Mouse (Mus musculus): ENCODE measurements around the gene Ctc1. TPM values are rescaled to one million over a fixed set of nuclear protein-coding genes. Genes with fewer than 3 reads are reported as not detected.
"Not testable (repeated sequence)": the region's sequence is repeated elsewhere in the genome, so short reads cannot be mapped to it uniquely, and the experiment has no call there.

The Ctc1 gene
- polyA plus RNA-seq, 1 experiment from 2014 or later, result 79.6 TPM

DNA sequence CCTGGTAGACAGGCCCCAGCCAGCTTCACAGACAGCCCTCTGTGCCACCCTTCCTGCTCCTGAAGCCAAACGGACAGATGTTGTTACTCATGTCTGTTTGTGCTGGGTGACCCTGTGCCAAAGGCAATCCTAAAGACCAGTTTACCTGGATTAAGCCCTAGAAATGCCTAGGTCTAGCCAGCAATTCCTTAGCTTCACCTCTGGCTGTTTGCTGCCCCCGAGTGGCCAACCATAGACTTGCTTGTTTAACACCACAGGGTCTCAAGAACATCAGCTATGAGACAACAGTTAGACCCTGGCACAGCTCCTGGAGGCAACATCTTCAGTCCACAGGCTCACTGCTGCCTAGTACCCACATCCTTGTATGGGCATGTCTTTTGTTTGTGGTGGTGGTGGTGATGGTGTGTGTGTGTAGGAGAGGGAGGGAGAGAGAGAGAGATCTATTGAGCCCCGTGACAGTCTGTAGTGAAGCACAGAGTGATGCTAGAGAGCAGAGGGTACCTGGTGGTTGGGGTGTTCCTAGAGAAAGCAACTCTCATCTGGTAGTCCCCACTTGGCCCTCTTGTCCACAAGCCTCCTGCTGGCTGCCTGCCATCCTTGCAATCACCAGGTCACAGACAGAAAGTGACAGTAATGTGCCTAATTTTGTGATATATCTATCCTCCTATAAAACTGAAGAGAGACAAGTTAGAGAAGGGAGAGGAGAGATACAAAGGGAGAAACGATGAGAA is 32.9 kb upstream of the Ctc1 start:
- peaks cover 29% of the 10 kb centered on the region for H3K36me3 ChIP-seq (replicated peaks)
- H3K27ac ChIP-seq, result no peak overlapping the region
- no peaks in the 10 kb centered on the region for H3K27me3 ChIP-seq (ENCODE audit: poor library complexity, severe bottlenecking)
- peak; percentile 69 for DNase-seq (ENCODE audit: extremely low spot score, low spot score)
- no peaks in the 10 kb centered on the region for H3K4me1 ChIP-seq
- no peaks in the 10 kb centered on the region for H3K9me3 ChIP-seq
- H3K4me3 ChIP-seq, result no peak overlapping the region
- 31% methylated on average over 4 of the region's 4 CpGs for WGBS

DNA sequence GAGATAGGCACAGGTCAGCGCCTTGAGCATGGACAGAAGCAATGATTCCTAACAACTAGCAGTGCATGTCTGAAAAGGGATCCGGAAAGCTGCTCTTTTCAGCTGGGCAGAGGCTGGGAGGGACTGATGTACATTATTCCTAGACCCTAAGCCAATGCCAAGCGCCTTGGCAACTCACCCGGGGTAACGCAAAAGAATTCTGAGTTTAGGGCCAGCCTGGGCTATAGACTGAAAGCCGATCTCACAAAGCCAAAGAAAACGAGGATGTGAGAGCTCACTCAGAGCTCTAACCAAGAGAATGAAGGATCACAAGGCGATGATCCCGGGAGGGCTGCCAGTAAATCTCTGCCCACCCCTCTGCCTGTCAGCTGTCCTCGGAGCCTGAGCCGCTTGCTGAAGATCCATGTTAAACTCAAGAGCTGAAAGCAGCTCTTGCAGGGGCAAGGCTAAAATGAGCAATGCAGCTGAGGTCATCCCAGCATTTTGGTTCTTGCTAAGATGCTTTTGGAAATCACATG is 28.3 kb upstream of the Ctc1 start:
- Histone ChIP-seq H3K4me1 (no peaks in the 10 kb centered on the region), H3K4me3 (no peak overlapping the region), H3K9me3 (no peaks in the 10 kb centered on the region), H3K36me3 (replicated peaks) (peaks cover 75% of the 10 kb centered on the region), H3K27ac (no peak overlapping the region), H3K27me3 (ENCODE audit: poor library complexity, severe bottlenecking) (no peaks in the 10 kb centered on the region)
- 93% methylated on average over 11 of the region's 11 CpGs for WGBS
- DNase-seq (ENCODE audit: extremely low spot score, low spot score), result no peak

DNA sequence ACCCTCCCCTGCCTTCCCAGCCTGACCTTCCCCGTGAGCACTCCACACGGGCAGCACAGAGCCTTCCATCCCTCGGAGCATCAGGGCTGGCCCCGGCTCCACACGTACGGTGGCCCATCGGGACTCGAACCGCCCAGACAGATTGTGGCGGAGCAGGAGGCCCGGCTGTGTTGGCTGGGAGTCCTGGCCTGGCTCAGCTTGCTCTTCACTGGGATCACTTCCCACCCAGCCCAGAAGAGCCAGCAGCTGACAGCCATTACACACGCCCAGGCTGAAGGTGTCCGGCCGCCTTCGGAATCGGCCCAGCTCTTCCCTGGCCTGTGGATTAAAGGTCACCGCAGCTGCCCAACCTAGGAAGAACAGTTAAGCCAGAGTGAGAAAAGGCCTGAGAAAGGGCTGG is 27.4 kb upstream of the Ctc1 start:
- no peak overlapping the region for H3K27ac ChIP-seq
- peaks cover 84% of the 10 kb centered on the region for H3K36me3 ChIP-seq (replicated peaks)
- DNase-seq (ENCODE audit: extremely low spot score, low spot score), result no peak
- no peaks in the 10 kb centered on the region for H3K4me1 ChIP-seq
- H3K4me3 ChIP-seq, result no peak overlapping the region
- H3K9me3 ChIP-seq, result no peaks in the 10 kb centered on the region
- H3K27me3 ChIP-seq (ENCODE audit: poor library complexity, severe bottlenecking), result no peaks in the 10 kb centered on the region
- 96% methylated on average over 17 of the region's 17 CpGs for WGBS

DNA sequence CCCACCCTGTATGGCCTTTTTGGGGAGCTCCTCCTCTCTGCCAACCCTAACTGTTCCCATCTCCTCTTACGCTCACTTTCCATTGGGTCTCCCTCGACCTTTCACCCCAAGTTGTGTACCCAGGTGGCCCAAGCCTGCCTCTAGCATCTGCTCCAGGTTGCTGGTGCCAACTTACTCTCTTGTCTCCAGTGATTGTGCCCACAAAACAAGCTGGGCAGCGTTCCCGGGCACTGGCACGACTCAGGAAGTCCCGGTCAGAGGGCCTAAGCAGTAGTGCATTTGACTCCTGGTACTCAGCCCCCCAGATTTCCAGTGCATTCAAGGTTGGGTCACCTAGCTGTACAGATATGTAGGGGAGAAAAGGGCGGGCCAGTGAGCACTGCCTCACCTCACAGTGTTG is 22.6 kb upstream of the Ctc1 start:
- no peak for DNase-seq (ENCODE audit: extremely low spot score, low spot score)
- 93% methylated on average over 7 of the region's 7 CpGs for WGBS
- H3K36me3 ChIP-seq (replicated peaks), result peaks cover 100% of the 10 kb centered on the region
- H3K4me3 ChIP-seq, result no peak overlapping the region
- no peaks in the 10 kb centered on the region for H3K4me1 ChIP-seq
- no peaks in the 10 kb centered on the region for H3K27me3 ChIP-seq (ENCODE audit: poor library complexity, severe bottlenecking)
- H3K27ac ChIP-seq, result no peak overlapping the region
- no peaks in the 10 kb centered on the region for H3K9me3 ChIP-seq

DNA sequence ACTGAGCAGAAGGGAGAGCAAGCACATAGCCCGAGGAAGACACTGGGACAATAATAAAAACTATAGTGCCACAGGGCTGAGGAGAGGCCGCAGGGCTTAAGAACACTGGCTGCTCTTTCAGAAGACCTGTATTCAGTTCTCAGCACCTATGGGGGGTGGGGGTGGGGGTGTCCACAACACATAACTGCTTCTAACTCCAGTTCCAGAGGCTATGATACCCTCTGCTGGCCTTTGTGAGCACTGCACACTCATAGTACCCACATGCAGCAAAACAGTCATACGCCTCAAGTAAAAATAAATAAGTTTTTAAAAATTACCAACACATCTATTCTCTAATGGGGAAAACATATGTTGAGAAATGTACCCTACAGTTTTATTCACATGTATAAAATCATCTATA is 21.3 kb upstream of the Ctc1 start:
- Histone ChIP-seq H3K4me1 (no peaks in the 10 kb centered on the region), H3K9me3 (no peaks in the 10 kb centered on the region), H3K4me3 (no peak overlapping the region), H3K27ac (no peak overlapping the region), H3K36me3 (replicated peaks) (peaks cover 100% of the 10 kb centered on the region), H3K27me3 (ENCODE audit: poor library complexity, severe bottlenecking) (no peaks in the 10 kb centered on the region)
- DNase-seq (ENCODE audit: extremely low spot score, low spot score), result no peak
- 97% methylated on average over 3 of the region's 3 CpGs for WGBS

DNA sequence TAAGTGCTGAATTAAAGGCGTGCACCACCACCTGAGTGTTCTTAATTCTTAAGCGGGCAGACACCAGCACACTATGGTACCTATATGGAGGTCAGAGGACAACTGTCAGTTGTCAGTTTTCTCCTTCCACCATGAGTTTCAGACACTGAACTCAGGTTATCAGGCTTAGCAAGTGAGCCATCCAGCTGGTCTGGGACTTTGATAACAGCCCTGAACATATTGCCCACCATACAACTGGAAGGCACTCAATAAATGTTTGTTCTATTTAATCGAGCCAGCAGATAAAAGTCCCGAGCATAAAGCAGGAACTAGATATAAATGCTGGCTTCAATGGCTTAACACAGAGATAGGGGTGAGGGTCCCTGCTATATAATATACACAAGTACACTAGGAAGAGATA is 18.6 kb upstream of the Ctc1 start:
- H3K4me3 ChIP-seq, result no peak overlapping the region
- no peaks in the 10 kb centered on the region for H3K9me3 ChIP-seq
- H3K27me3 ChIP-seq (ENCODE audit: poor library complexity, severe bottlenecking), result no peaks in the 10 kb centered on the region
- H3K27ac ChIP-seq, result no peak overlapping the region
- DNase-seq (ENCODE audit: extremely low spot score, low spot score), result no peak
- peaks cover 100% of the 10 kb centered on the region for H3K36me3 ChIP-seq (replicated peaks)
- no peaks in the 10 kb centered on the region for H3K4me1 ChIP-seq
- 93% methylated on average over 4 of the region's 4 CpGs for WGBS

DNA sequence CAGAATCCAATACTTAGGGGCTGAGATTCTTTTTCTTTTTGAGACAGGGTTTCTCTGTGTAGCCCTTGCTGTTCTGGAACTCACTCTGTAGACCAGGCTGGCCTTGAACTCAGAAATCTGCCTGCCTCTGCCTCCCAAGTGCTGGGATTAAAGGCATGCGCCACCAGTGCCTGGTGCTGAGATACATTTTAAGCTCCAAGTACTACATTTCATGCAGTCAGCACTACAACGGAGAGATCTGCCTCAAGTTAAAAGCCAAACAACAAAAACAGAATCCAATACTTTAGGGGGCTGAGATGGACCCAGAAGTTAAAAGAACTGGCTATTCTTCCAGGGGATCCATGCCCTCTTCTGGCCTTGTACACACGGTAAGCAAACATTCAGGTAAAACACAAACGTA is 12.9 kb upstream of the Ctc1 start:
- WGBS, result 94% methylated on average over 4 of the region's 4 CpGs
- peaks cover 17% of the 10 kb centered on the region for H3K4me1 ChIP-seq
- peaks cover 86% of the 10 kb centered on the region for H3K36me3 ChIP-seq (replicated peaks)
- H3K27ac ChIP-seq; H3K9me3 ChIP-seq; H3K4me3 ChIP-seq; H3K27me3 ChIP-seq (ENCODE audit: poor library complexity, severe bottlenecking); DNase-seq (ENCODE audit: extremely low spot score, low spot score): not testable (repeated sequence)

DNA sequence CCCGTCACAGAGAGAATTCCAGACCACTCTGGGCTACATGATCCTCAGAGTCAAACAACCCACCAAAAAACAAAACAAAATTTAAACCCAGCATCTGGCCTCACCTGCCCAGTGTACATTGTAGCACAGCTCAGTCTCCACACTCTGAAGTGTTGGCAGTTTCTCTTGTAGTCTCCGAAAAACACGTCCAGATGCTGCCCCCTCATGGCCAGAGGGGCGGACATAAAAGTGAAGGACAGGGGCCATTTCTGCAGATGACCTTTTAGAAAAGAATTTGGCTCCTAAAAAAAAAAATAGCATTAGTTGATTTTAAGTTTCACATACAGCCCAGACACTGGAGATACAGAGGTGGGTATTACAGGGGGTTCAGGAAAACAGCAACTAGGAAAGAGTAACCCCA is 12.1 kb upstream of the Ctc1 start:
- no peak overlapping the region for H3K4me3 ChIP-seq
- no peak overlapping the region for H3K27ac ChIP-seq
- no peaks in the 10 kb centered on the region for H3K9me3 ChIP-seq
- H3K4me1 ChIP-seq, result peaks cover 17% of the 10 kb centered on the region
- no peaks in the 10 kb centered on the region for H3K27me3 ChIP-seq (ENCODE audit: poor library complexity, severe bottlenecking)
- 68% methylated on average over 4 of the region's 4 CpGs for WGBS
- DNase-seq (ENCODE audit: extremely low spot score, low spot score), result no peak
- H3K36me3 ChIP-seq (replicated peaks), result peaks cover 78% of the 10 kb centered on the region

DNA sequence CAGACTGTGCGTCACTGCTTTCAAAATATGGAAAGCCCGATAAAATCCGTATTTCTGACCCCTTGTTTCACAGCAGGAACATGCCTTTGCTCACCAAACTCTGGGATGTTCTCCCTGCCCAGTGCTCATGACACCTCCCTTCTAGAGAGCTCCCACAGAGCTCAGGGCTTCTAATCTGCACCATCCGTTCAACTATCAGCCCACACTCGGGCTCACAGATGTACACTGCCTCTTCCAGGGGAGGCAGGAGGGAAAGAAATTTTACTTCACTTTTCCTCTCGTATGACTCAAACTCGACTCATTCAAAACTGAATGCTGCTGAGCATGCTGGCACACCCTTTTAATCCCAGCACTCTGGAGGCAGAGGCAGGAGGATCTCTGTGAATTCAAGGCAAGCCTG is 10.5 kb upstream of the Ctc1 start:
- H3K4me3 ChIP-seq, result no peak overlapping the region
- H3K36me3 ChIP-seq (replicated peaks), result peaks cover 62% of the 10 kb centered on the region
- no peaks in the 10 kb centered on the region for H3K9me3 ChIP-seq
- WGBS, result 87% methylated on average over 7 of the region's 7 CpGs
- no peak overlapping the region for H3K27ac ChIP-seq
- no peak for DNase-seq (ENCODE audit: extremely low spot score, low spot score)
- H3K27me3 ChIP-seq (ENCODE audit: poor library complexity, severe bottlenecking), result no peaks in the 10 kb centered on the region
- peaks cover 17% of the 10 kb centered on the region for H3K4me1 ChIP-seq

DNA sequence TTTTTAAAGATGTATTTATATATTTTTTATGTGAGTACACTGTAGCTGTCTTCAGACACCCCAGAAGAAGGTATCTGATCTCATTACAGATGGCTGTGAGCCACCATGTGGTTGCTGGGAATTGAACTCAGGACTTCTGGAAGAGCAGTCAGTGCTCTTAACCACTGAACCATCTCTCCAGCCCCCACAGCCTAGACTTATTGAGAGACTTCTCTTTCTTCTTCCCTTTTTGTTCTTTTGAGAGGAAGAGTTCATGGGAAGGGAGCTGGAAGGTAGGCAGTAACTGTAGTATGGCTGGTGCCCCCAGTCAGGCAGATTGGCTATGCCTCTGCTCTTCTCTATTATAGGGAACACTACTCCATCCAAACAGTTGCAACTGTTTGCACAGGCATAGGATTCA is 9.1 kb upstream of the Ctc1 start:
- not testable (repeated sequence) for H3K27me3 ChIP-seq (ENCODE audit: poor library complexity, severe bottlenecking); DNase-seq (ENCODE audit: extremely low spot score, low spot score); H3K9me3 ChIP-seq; H3K27ac ChIP-seq
- Histone ChIP-seq H3K4me1 (peaks cover 26% of the 10 kb centered on the region), H3K4me3 (peak overlapping the region; percentile 70; the same call in 1 of the 2 replicates), H3K36me3 (replicated peaks) (peaks cover 48% of the 10 kb centered on the region)

DNA sequence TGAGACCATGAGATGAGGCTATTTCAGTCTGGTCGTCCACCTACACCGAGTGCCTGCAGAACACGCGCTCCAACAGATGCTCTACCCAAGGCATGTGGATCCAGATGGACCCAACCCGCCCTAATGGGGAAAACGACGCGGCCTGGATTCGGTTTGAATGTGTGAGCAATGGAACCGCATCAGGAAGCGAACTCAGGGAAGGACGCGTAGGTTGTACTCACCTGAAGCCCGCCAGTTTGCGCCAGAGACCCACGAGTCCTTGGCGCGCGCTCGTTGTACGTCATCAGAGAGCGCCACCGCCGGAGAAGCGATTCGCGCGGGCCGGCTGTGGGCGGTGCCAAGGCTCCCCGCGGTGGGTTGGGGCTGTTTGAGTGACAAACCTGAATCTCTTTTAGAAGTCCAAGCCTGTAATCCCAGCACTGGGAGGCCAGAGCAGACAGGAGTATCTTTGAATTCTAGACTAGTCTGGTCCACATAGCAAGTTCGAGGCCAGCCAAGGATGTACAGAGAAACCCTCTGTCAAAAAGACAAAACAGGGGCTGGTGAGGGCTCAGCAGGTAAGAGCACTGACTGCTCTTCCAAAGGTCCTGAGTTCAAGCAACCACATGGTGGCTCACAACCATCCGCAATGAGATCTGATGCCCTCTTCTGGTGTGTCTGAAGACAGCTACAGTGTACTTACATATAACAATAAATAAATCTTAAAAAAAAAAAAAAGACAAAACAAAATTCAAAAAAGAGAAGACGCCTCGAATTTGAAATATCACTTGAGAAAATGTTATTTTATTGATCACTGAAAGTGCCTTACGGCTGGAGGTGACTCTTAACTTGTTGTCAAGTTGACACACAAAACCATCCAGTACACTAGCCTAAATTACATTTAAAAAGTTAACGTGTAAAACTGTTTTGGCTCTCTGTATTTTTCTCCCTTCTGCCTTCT is 7.3 kb upstream of the Ctc1 start, which contains the start of gene Pfas:
Pfas (minus strand) TSS at position 279 of the 940 bp plus-strand sequence.
- Histone ChIP-seq H3K27me3 (ENCODE audit: poor library complexity, severe bottlenecking) (no peaks in the 10 kb centered on the region), H3K4me1 (peaks cover 33% of the 10 kb centered on the region), H3K36me3 (replicated peaks) (peaks cover 29% of the 10 kb centered on the region), H3K27ac (peak within 1 kb of the TSS; percentile 90), H3K9me3 (no peaks in the 10 kb centered on the region), H3K4me3 (peak within 1 kb of the TSS; percentile 70)
- peak; percentile 95 for DNase-seq (ENCODE audit: extremely low spot score, low spot score)
- 9% methylated on average over 38 of the region's 38 CpGs for WGBS

DNA sequence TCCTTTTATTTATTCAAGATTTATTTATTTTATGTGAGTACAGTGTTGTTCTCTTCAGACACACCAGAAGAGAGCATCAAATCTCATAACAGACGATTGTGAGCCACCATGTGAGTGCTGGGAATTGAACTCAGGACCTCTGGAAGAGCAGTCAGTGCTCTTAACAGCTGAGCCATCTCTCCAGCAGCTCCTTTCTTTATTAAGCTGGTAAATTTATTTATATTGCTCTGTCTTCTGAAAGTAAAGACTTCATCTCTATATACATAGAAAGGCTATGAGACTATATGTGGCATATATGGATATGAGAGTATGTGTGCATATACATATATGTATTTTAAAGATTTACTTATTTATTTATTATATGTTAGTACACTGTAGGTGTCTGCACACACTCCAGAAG is 6.2 kb upstream of the Ctc1 start:
- no peaks in the 10 kb centered on the region for H3K27me3 ChIP-seq (ENCODE audit: poor library complexity, severe bottlenecking)
- H3K36me3 ChIP-seq (replicated peaks), result peaks cover 20% of the 10 kb centered on the region
- H3K4me3 ChIP-seq, result no peak overlapping the region
- H3K9me3 ChIP-seq, result no peaks in the 10 kb centered on the region
- no peak overlapping the region for H3K27ac ChIP-seq
- WGBS, result 89% methylated on average over 1 of the region's 1 CpGs
- DNase-seq (ENCODE audit: extremely low spot score, low spot score), result no peak
- peaks cover 33% of the 10 kb centered on the region for H3K4me1 ChIP-seq

All from forebrain, embryonic 10.5 days (tissue).